Mouse (Mus musculus): ENCODE measurements around the gene Gm10160.

The Gm10160 gene

GRCm38 (mm10) chr7:81827806-81828667, 27.6 kb downstream of the Gm10160 start:
- DNase-seq (ENCODE audit: low read depth, low spot score): no peak

DNA sequence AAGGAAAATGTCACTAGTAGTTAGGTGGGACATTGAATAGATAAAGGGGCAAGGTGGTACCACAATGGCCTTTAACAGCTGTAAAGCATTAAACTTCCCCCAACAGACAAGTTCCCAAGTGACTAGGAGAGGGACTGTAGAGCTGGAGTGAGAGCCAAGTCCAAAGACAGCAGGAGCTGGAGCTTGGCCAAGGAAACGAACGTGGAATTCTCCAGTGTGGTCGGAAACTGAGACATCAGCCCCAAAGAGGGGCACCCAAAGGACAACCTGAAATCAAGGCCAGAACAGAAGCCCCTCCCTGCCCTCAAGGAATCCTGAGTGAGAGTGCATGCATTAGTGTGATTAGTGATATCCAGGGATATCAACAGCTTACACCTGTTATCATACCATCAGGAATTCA, 30.2 kb downstream of the Gm10160 start:
- no peak for DNase-seq (ENCODE audit: low read depth, low spot score)

GRCm38 (mm10) chr7:81824906-81825305, 30.7 kb downstream of the Gm10160 start:
- DNase-seq (ENCODE audit: low read depth, low spot score): no peak

DNA sequence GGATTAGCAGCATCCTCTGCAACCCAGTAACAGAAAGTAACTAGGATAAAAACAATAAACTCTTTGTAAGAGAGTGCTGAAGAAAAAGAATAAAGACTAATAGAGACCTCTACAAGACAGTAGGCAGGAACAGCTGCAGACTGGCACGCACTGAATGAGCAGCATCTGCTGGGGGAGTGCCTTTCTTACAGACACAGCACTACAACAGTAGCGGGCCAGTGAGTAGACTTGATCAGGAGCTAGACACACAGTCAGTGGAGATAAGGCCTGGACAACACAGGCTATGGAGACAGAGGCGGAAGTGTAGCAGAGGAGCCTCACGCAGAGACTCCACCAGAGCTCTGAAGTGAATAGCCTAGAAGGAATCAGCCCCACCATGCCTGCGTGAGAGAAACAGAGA, 49.5 kb downstream of the Gm10160 start:
- no peak for DNase-seq (ENCODE audit: low read depth, low spot score)

All from retina, adult 2 months (tissue).